ENCODE assay signal across 8 mouse cellular contexts in genomic region chr10:71158940-71159675, GRCm38 (mm10). TPM values are rescaled to one million over a fixed set of nuclear protein-coding genes. Genes with fewer than 3 reads are reported as not detected.
DNase-seq lines count a peak whose midpoint lies in the region; ATAC-seq and TF ChIP-seq lines count a peak whose summit lies in the region.

No protein-coding gene starts in this region.

- peak overlapping the region; percentile 67 for H3K9ac ChIP-seq in hindbrain, embryonic 15.5 days
- H3K9ac ChIP-seq in limb, embryonic 11.5 days (ENCODE audit: low read length): peak overlapping the region; percentile 71
- peak overlapping the region; percentile 75 for H3K9ac ChIP-seq in midbrain, embryonic 12.5 days (replicated peaks)
- H3K9ac ChIP-seq in stomach, postnatal 0 days (ENCODE audit: low read length): peak overlapping the region; percentile 73

- peaks cover 9% of the 10 kb centered on the region for H3K27me3 ChIP-seq in hindbrain, embryonic 15.5 days
- peaks cover 2% of the 10 kb centered on the region; the same call in 1 of the 2 replicates for H3K27me3 ChIP-seq in limb, embryonic 11.5 days (ENCODE audit: control insufficient read depth, insufficient read depth, low read length)
- peaks cover 23% of the 10 kb centered on the region for H3K27me3 ChIP-seq in midbrain, embryonic 12.5 days
- no peaks in the 10 kb centered on the region for H3K27me3 ChIP-seq in stomach, postnatal 0 days (ENCODE audit: control insufficient read depth, insufficient read depth, low read length)

- peak; percentile 87 for ATAC-seq in hindbrain, embryonic 15.5 days (ENCODE audit: low FRiP score, low read depth)
- ATAC-seq in limb, embryonic 11.5 days (ENCODE audit: insufficient number of reproducible peaks, low FRiP score, low TSS enrichment, low read depth): peak; percentile 77; the same call in 1 of the 2 replicates
- peak; percentile 89 for ATAC-seq in midbrain, embryonic 12.5 days (ENCODE audit: low FRiP score, low read depth)
- ATAC-seq in stomach, postnatal 0 days (ENCODE audit: low FRiP score, low TSS enrichment): peak; percentile 71

- H3K27ac ChIP-seq in hindbrain, embryonic 15.5 days (replicated peaks): 0 out of 2 replicates have a peak overlapping the region, but pooled peaks have one; percentile 22
- no peak overlapping the region for H3K27ac ChIP-seq in limb, embryonic 11.5 days (replicated peaks; ENCODE audit: low read depth, low read length)
- no peak overlapping the region for H3K27ac ChIP-seq in midbrain, embryonic 12.5 days (replicated peaks)
- peak overlapping the region; percentile 79 for H3K27ac ChIP-seq in stomach, postnatal 0 days (replicated peaks)

- peak overlapping the region; percentile 97 for H3K4me2 ChIP-seq in hindbrain, embryonic 15.5 days
- H3K4me2 ChIP-seq in limb, embryonic 11.5 days (ENCODE audit: low read depth, severe bottlenecking): peak overlapping the region; percentile 93
- H3K4me2 ChIP-seq in midbrain, embryonic 12.5 days (replicated peaks): peak overlapping the region; percentile 96
- peak overlapping the region; percentile 93 for H3K4me2 ChIP-seq in stomach, postnatal 0 days (replicated peaks; ENCODE audit: low read depth)

- DNase-seq in cerebellum, adult 11 months: peak; percentile 1
- DNase-seq in cerebellum, adult 9-11 months: no peak
- DNase-seq in cerebellum, postnatal 36 days: peak; percentile 3 to 11
- DNase-seq in gastrocnemius, postnatal 10 days: peak; percentile 71
- DNase-seq in limb, embryonic 11.5 days (ENCODE audit: low spot score): peak; percentile 72
- DNase-seq in stomach, postnatal 0 days (ENCODE audit: low spot score): peak; percentile 34

- H3K4me1 ChIP-seq in hindbrain, embryonic 15.5 days (replicated peaks): peaks cover 15% of the 10 kb centered on the region
- no peaks in the 10 kb centered on the region for H3K4me1 ChIP-seq in limb, embryonic 11.5 days (ENCODE audit: control insufficient read depth, insufficient read depth, low read length)
- H3K4me1 ChIP-seq in midbrain, embryonic 12.5 days: peaks cover 6% of the 10 kb centered on the region; the same call in 1 of the 2 replicates
- no peaks in the 10 kb centered on the region for H3K4me1 ChIP-seq in stomach, postnatal 0 days (replicated peaks; ENCODE audit: control insufficient read depth, insufficient read depth)

- under 1% methylated on average over 64 of the region's 65 CpGs for WGBS in hindbrain, embryonic 15.5 days
- under 1% methylated on average over 49 of the region's 65 CpGs for WGBS in limb, embryonic 11.5 days
- whole genome bisulfite sequencing in midbrain, embryonic 12.5 days: 0% methylated on average over 61 of the region's 65 CpGs
- WGBS in stomach, postnatal 0 days: under 1% methylated on average over 59 of the region's 65 CpGs

- no peak for TF ChIP-seq CTCF in stomach, postnatal 0 days (IDR thresholded peaks at IDR 0.05; ENCODE audit: low read depth)

- H3K36me3 ChIP-seq in hindbrain, embryonic 15.5 days: no peaks in the 10 kb centered on the region
- H3K36me3 ChIP-seq in limb, embryonic 11.5 days (ENCODE audit: control insufficient read depth, insufficient read depth, low read length): no peaks in the 10 kb centered on the region
- H3K36me3 ChIP-seq in midbrain, embryonic 12.5 days: no peaks in the 10 kb centered on the region
- H3K36me3 ChIP-seq in stomach, postnatal 0 days (ENCODE audit: control insufficient read depth, insufficient read depth, low read length): no peaks in the 10 kb centered on the region

- no peak for TF ChIP-seq EP300 in stomach, postnatal 0 days (optimal IDR thresholded peaks at IDR 0.05)

- no peaks in the 10 kb centered on the region for H3K9me3 ChIP-seq in hindbrain, embryonic 15.5 days
- no peaks in the 10 kb centered on the region for H3K9me3 ChIP-seq in limb, embryonic 11.5 days (ENCODE audit: control insufficient read depth, low read length)
- no peaks in the 10 kb centered on the region for H3K9me3 ChIP-seq in midbrain, embryonic 12.5 days
- H3K9me3 ChIP-seq in stomach, postnatal 0 days (ENCODE audit: control insufficient read depth, low read length): no peaks in the 10 kb centered on the region

- peak overlapping the region; percentile 68 for H3K4me3 ChIP-seq in hindbrain, embryonic 15.5 days
- peak overlapping the region; percentile 64 for H3K4me3 ChIP-seq in limb, embryonic 11.5 days (ENCODE audit: low read depth, low read length)
- peak overlapping the region; percentile 67 for H3K4me3 ChIP-seq in midbrain, embryonic 12.5 days
- peak overlapping the region; percentile 70 for H3K4me3 ChIP-seq in stomach, postnatal 0 days (ENCODE audit: low read depth, low read length)

RNA-seq across cellular contexts. Expression of gene Bicc1, which starts 0.4 kb away (rescaled TPM):
- 10 to 100 TPM; 29.2 to 34.9 TPM for total RNA-seq in gastrocnemius, postnatal 10 days (2021)
- polyA plus RNA-seq in hindbrain, embryonic 15.5 days (2015; fragmentation: Nextera tagmentation; extraction: Ambion mirVana): 6.5 and 6.6 TPM in 2 replicates
- polyA plus RNA-seq in limb, embryonic 11.5 days (2014; fragmentation: Nextera tagmentation; extraction: Ambion mirVana): 8.5 and 8.9 TPM in 2 replicates
- 9.5 and 15.2 TPM in 2 replicates for polyA plus RNA-seq in midbrain, embryonic 12.5 days (2016; fragmentation: Nextera tagmentation; extraction: Ambion mirVana)
- polyA plus RNA-seq in stomach, postnatal 0 days (2015; fragmentation: Nextera tagmentation; extraction: Ambion mirVana): 9.6 and 9.8 TPM in 2 replicates

Comparison
In these comparisons a context has a peak if more than half of its experiments do, and no peak if none do; other contexts are left out.
1. H3K27ac ChIP-seq: peak in hindbrain, embryonic 15.5 days (single experiment) and stomach, postnatal 0 days (single experiment); none in limb, embryonic 11.5 days (single experiment) and midbrain, embryonic 12.5 days (single experiment).
2. Peak in every context shown above with its lines, with median percentiles within 50 percentile points of each other: ATAC-seq, H3K4me2 ChIP-seq, H3K4me3 ChIP-seq and H3K9ac ChIP-seq.